Mouse (Mus musculus): ENCODE measurements at regions not wholly inside any gene's neighbourhood (a gene's known extent, or its start where the extent isn't known, plus 50 kb on each side); places are given as distances from the start of the nearest gene placed in this dataset.

DNA sequence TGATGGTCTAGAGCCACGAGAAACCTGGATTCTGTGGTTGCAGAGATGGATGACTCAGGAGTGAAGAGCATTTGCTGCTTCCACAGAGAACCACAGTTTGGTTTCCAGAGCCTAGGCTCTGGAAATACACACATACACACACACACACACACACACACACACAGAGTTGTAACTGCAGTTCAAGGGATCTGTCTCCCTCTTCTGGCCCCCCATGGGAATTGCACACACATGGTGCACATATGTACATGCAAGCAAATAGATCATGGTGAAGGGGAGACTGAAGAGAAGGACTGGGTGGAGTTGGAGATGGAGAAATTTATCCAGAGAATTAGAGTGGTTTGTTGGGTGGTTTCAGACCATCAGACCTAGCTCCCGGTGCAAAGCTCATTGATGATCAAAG is 252.6 kb downstream of the Gm4791 start:
- DNase-seq (ENCODE audit: extremely low read depth), result no peak
- peaks cover 88% of the 10 kb centered on the region for H3K9me3 ChIP-seq (replicated peaks; ENCODE audit: low read length)
- in situ Hi-C loops (cut with MboI; ENCODE audit: low pct_ligation_motif_present, low pct_unique_long_range_greater_than_20kb, low sequenced_read_pairs), result no loop called here

GRCm38 (mm10) chr9:47253836-47254657 is 255.5 kb downstream of the Gm4791 start:
- Histone ChIP-seq H3K27ac (ENCODE audit: insufficient read depth, low read depth) (no peak overlapping the region), H3K36me3 (replicated peaks in 1 of 2; ENCODE audit: control insufficient read depth in 1 of 2, insufficient read depth in 1 of 2, low read length in 1 of 2) (no peaks in the 10 kb centered on the region), H3K4me2 (ENCODE audit: insufficient read depth, low read depth, poor library complexity, severe bottlenecking) (no peak overlapping the region), H3K4me1 (ENCODE audit: control insufficient read depth in 1 of 2, insufficient read depth in 2 of 2) (no peaks in the 10 kb centered on the region), H3K9ac (ENCODE audit: insufficient read depth, low read depth) (no peak overlapping the region), H3K4me3 (replicated peaks in 1 of 3; ENCODE audit: low read depth in 2 of 3, low read length in 2 of 3, poor library complexity in 1 of 3) (no peak overlapping the region), H3K27me3 (replicated peaks) (no peaks in the 10 kb centered on the region), H3K79me2 (replicated peaks; ENCODE audit: control insufficient read depth, extremely low read depth, insufficient read depth, poor library complexity, severe bottlenecking) (no peaks in the 10 kb centered on the region), H3K9me3 (replicated peaks; ENCODE audit: low read length) (peaks cover 88% of the 10 kb centered on the region)
- dilution Hi-C loops (cut with MboI; ENCODE audit: extremely low pct_ligation_motif_present, extremely low pct_unique_long_range_greater_than_20kb, low sequenced_read_pairs), result no loop called here
- TF ChIP-seq POLR2AphosphoS2 (IDR thresholded peaks at IDR 0.05; ENCODE audit: low read depth, low read length) (no peak), NELFE (IDR thresholded peaks at IDR 0.05; ENCODE audit: low read depth, low read length) (no peak), NRF1 (IDR thresholded peaks at IDR 0.05; ENCODE audit: low read depth, low read length) (no peak), MXI1 (IDR thresholded peaks at IDR 0.05; ENCODE audit: low read depth, low read length) (no peak), HCFC1 (IDR thresholded peaks at IDR 0.05; ENCODE audit: low read depth, low read length) (no peak), CHD2 (IDR thresholded peaks at IDR 0.05; ENCODE audit: low read length) (no peak), EP300 (IDR thresholded peaks at IDR 0.05; ENCODE audit: low read length) (no peak), E2F4 (IDR thresholded peaks at IDR 0.05; ENCODE audit: insufficient replicate concordance, low read depth, low read length) (no peak), ETS1 (conservative IDR thresholded peaks at IDR 0.05; ENCODE audit: low read depth, low read length) (no peak), GABPA (IDR thresholded peaks at IDR 0.05; ENCODE audit: insufficient replicate concordance, low read depth, low read length) (no peak), JUN (IDR thresholded peaks at IDR 0.05; ENCODE audit: insufficient read depth, low read depth, low read length) (no peak), MAX (IDR thresholded peaks at IDR 0.05; ENCODE audit: low read length) (no peak), RAD21 (IDR thresholded peaks at IDR 0.05; ENCODE audit: low read depth, low read length) (no peak), IRF4 (IDR thresholded peaks at IDR 0.05; ENCODE audit: low read depth, low read length) (no peak), JUND (conservative IDR thresholded peaks at IDR 0.05; ENCODE audit: low read depth, low read length) (no peak), TCF12 (IDR thresholded peaks at IDR 0.05; ENCODE audit: low read depth, low read length) (no peak)
- in situ Hi-C loops (cut with MboI; ENCODE audit: low pct_ligation_motif_present, low pct_unique_long_range_greater_than_20kb, low sequenced_read_pairs), result no loop called here
- no peak for DNase-seq (ENCODE audit: extremely low read depth)

More for the DNA sequence above, 252.6 kb downstream of the Gm4791 start:
- H3K4me3 ChIP-seq (replicated peaks in 1 of 3; ENCODE audit: low read depth in 2 of 3, low read length in 2 of 3, poor library complexity in 1 of 3), result no peak overlapping the region
- no peak overlapping the region for H3K9ac ChIP-seq (ENCODE audit: insufficient read depth, low read depth)
- TF ChIP-seq JUND (conservative IDR thresholded peaks at IDR 0.05; ENCODE audit: low read depth, low read length), result no peak
- TF ChIP-seq JUN (IDR thresholded peaks at IDR 0.05; ENCODE audit: insufficient read depth, low read depth, low read length), result no peak
- TF ChIP-seq SIN3A (IDR thresholded peaks at IDR 0.05; ENCODE audit: low read length), result no peak
- TF ChIP-seq MAFK (IDR thresholded peaks at IDR 0.05; ENCODE audit: insufficient replicate concordance, low read length), result no peak
- TF ChIP-seq USF2 (conservative IDR thresholded peaks at IDR 0.05; ENCODE audit: low read depth, low read length), result no peak
- TF ChIP-seq CTCF (conservative IDR thresholded peaks at IDR 0.05 in 1 of 2, IDR thresholded peaks at IDR 0.05 in 1 of 2; ENCODE audit: low read depth in 2 of 2, low read length in 2 of 2), result no peak
- TF ChIP-seq KAT2A (IDR thresholded peaks at IDR 0.05; ENCODE audit: insufficient replicate concordance, low read length), result no peak
- TF ChIP-seq CHD2 (IDR thresholded peaks at IDR 0.05; ENCODE audit: low read length), result no peak
- TF ChIP-seq MXI1 (IDR thresholded peaks at IDR 0.05; ENCODE audit: low read depth, low read length), result no peak
- H3K79me2 ChIP-seq (replicated peaks; ENCODE audit: control insufficient read depth, extremely low read depth, insufficient read depth, poor library complexity, severe bottlenecking), result no peaks in the 10 kb centered on the region
- H3K36me3 ChIP-seq (replicated peaks in 1 of 2; ENCODE audit: control insufficient read depth in 1 of 2, insufficient read depth in 1 of 2, low read length in 1 of 2), result no peaks in the 10 kb centered on the region
- H3K4me1 ChIP-seq (ENCODE audit: control insufficient read depth in 1 of 2, insufficient read depth in 2 of 2), result no peaks in the 10 kb centered on the region
- H3K4me2 ChIP-seq (ENCODE audit: insufficient read depth, low read depth, poor library complexity, severe bottlenecking), result no peak overlapping the region
- H3K27me3 ChIP-seq (replicated peaks), result no peaks in the 10 kb centered on the region
- dilution Hi-C loops (cut with MboI; ENCODE audit: extremely low pct_ligation_motif_present, extremely low pct_unique_long_range_greater_than_20kb, low sequenced_read_pairs), result no loop called here
- no peak overlapping the region for H3K27ac ChIP-seq (ENCODE audit: insufficient read depth, low read depth)
